Mouse (Mus musculus) frontal cortex, postnatal 10 days (tissue): ENCODE measurements at regions not wholly inside any gene's neighbourhood (a gene's known extent, or its start where the extent isn't known, plus 50 kb on each side); places are given as distances from the start of the nearest gene placed in this dataset.

Experiments used
- DNase-seq, 2 experiments: peaks; one replicate each; pipeline ENCODE4 v3.0.0; 2022; ENCODE audit warnings: low spot score in 2 of 2, mixed read lengths in 1 of 2

GRCm38 (mm10) chr9:112725523-112725922, 489.8 kb upstream of the Arpp21 start:
- DNase-seq: peak; percentile 18 to 35

GRCm38 (mm10) chr9:112725103-112725502, 489.4 kb upstream of the Arpp21 start:
- no peak for DNase-seq

- DNase-seq: no peak
These were observed 487.6 kb upstream of the Arpp21 start for GRCm38 (mm10) chr9:112723346-112723745.

DNA sequence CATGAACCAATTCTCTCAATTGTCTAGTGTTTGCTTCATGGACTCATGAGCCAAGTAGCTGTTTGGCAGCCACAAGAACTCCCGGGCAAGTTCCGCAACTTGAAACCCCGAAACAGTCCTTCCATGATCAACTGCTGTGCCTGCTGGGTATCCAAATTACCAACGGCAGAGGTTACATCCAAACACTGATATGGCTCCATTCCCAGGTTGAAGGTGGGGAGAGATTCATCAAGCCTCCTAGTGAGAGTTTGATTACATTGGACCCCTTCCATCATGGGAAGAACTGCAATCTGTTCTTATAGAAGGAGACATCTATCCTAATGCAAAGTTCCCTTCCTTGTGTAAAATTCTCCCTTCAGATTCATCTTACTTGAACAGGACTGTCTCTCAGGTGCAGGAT, 486.8 kb upstream of the Arpp21 start:
- DNase-seq: no peak

- no peak for DNase-seq
These were observed 479.5 kb upstream of the Arpp21 start for GRCm38 (mm10) chr9:112715197-112715762.

- DNase-seq: no peak
These were observed 443.1 kb upstream of the Arpp21 start for GRCm38 (mm10) chr9:112678866-112679265.

DNA sequence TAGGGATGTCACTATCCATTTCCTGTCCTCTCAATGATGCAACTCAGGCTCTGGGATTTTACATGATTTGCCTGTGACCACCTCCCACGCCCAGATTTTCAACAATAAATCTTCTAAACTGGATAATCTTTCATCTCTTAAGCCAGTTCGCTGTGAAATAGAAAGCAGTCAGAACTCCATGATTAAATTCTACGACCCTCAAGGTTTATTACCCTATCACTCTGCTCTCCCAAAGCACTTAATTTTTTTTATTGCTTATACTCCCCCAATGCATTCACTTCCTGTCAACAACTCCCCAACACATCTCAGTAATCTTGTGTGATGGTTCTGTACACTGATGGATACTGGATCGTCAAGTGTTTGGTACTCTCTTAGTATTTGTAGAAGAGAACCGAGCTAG, 439.5 kb upstream of the Arpp21 start:
- DNase-seq: no peak
